Mouse (Mus musculus): ENCODE measurements around the gene Sfswap. TPM values are rescaled to one million over a fixed set of nuclear protein-coding genes. Genes with fewer than 3 reads are reported as not detected.

Sfswap gene
- polyA plus RNA-seq, 1 experiment from 2014 or later = 74.8 TPM

DNA sequence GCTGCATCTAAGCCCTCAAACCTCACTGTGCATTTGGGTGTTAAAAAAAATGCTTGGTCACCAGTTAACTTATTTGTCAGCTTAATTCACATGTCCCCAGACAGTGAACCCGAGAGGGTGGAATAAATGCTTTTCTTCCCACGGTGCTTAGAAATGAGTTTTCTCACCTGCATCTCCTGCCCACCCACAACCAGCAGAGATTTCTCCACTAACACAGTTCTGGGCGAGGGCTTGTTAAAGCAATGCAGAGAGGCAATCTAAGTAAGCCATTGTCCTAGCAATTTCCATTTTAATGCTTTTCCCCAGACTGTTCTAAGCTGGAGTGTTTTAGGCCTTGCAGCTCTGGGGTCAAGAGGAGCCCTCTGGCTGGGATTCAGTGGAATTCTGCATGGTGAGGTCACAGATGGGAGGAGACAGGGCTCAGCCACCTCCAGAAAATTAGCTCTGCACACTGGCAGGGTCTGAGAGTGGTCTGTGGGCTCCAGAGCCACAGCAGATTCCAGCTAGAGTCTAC, 25.4 kb upstream of the Sfswap start:
- Histone ChIP-seq H3K36me3 (no peaks in the 10 kb centered on the region), H3K27ac (0 out of 2 replicates have a peak overlapping the region, but pooled peaks have one; percentile 23), H3K9me3 (no peaks in the 10 kb centered on the region), H3K27me3 (peaks cover 8% of the 10 kb centered on the region; the same call in 1 of the 2 replicates), H3K9ac (replicated peaks) (no peak overlapping the region), H3K4me3 (replicated peaks) (no peak overlapping the region), H3K4me1 (replicated peaks) (0 out of 2 replicates have a peak, but pooled peaks cover 7% of the 10 kb centered on the region), H3K4me2 (no peak overlapping the region)
- 65% methylated on average over 3 of the region's 3 CpGs for WGBS
- ATAC-seq (ENCODE audit: insufficient number of reproducible peaks, insufficient read depth, low FRiP score, low TSS enrichment, low read depth) = no peak

GRCm38 (mm10) chr5:129489879-129490278, 11.1 kb upstream of the Sfswap start:
- Histone ChIP-seq H3K27ac (peak overlapping the region; percentile 66; the same call in 1 of the 2 replicates), H3K27me3 (no peaks in the 10 kb centered on the region)

GRCm38 (mm10) chr5:129501671-129502070, 650 bp downstream of the Sfswap start:
- peak overlapping the region; percentile 90; the same call in 1 of the 2 replicates for H3K27ac ChIP-seq
- ATAC-seq (ENCODE audit: insufficient number of reproducible peaks, insufficient read depth, low FRiP score, low TSS enrichment, low read depth) = no peak

More at GRCm38 (mm10) chr5:129489879-129490278, 11.1 kb upstream of the Sfswap start:
- H3K9ac ChIP-seq (replicated peaks) = no peak overlapping the region; the same call in 1 of the 2 replicates
- H3K4me2 ChIP-seq = peak overlapping the region; percentile 37
- H3K36me3 ChIP-seq = no peaks in the 10 kb centered on the region
- WGBS = 5% methylated on average over 10 of the region's 10 CpGs
- no peaks in the 10 kb centered on the region for H3K9me3 ChIP-seq
- peak; percentile 90 for ATAC-seq (ENCODE audit: insufficient number of reproducible peaks, insufficient read depth, low FRiP score, low TSS enrichment, low read depth)
- H3K4me3 ChIP-seq (replicated peaks) = no peak overlapping the region; the same call in 1 of the 2 replicates
- peaks cover 16% of the 10 kb centered on the region for H3K4me1 ChIP-seq (replicated peaks)

DNA sequence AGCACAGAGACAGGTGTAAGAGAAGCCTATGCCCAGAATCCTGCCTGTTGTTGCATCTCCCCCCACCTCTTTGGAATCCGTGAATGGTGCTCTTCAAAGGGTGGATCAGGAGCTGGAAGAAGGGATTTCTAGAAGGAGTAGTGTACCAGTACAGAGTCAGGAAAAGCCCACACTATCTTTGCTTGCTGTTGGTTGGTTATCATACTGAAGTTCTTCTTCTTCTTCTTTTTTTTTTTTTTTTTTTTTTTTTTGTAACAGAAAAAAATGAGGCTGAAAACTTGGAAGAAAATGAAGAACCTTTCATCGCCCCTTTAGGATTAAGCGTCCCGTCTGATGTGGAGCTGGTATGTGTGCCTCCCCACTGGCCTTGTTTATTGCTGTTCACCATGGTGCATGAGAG, 5.9 kb downstream of the Sfswap start:
- Histone ChIP-seq H3K36me3 (peaks cover 78% of the 10 kb centered on the region), H3K9ac (replicated peaks) (no peak overlapping the region), H3K9me3 (no peaks in the 10 kb centered on the region), H3K4me1 (replicated peaks) (peaks cover 13% of the 10 kb centered on the region), H3K27me3 (no peaks in the 10 kb centered on the region), H3K27ac (no peak overlapping the region), H3K4me2 (no peak overlapping the region), H3K4me3 (replicated peaks) (no peak overlapping the region)
- ATAC-seq (ENCODE audit: insufficient number of reproducible peaks, insufficient read depth, low FRiP score, low TSS enrichment, low read depth) = no peak
- WGBS = 94% methylated on average over 4 of the region's 4 CpGs

More at GRCm38 (mm10) chr5:129501671-129502070, 650 bp downstream of the Sfswap start:
- under 1% methylated on average over 38 of the region's 44 CpGs for WGBS
- peaks cover 32% of the 10 kb centered on the region for H3K36me3 ChIP-seq
- H3K4me1 ChIP-seq (replicated peaks) = peaks cover 13% of the 10 kb centered on the region
- no peaks in the 10 kb centered on the region for H3K9me3 ChIP-seq
- H3K27me3 ChIP-seq = no peaks in the 10 kb centered on the region; the same call in 1 of the 2 replicates
- H3K4me3 ChIP-seq (replicated peaks) = peak overlapping the region; percentile 100
- H3K4me2 ChIP-seq = peak overlapping the region; percentile 94
- H3K9ac ChIP-seq (replicated peaks) = peak overlapping the region; percentile 95

DNA sequence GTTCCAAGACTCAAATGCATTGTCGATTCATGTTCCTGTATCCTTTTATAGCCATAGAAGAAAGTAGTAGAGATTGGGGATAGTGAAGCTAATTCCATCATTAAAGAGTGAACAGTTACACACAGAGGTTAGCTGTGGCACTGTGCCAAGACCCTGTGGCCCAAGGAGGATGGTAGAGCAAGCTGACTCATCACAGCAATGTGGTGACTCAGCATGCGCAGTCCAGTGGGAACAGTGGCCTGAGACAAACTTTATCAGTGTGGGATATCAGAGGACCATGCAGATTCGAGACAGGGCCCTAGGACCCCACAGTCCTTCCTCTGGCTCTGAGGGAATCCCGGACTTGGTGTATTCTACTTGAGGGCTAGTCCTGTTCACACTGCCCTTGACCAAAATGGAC, 17.2 kb downstream of the Sfswap start:
- Histone ChIP-seq H3K4me1 (replicated peaks) (no peaks in the 10 kb centered on the region), H3K27me3 (no peaks in the 10 kb centered on the region), H3K9me3 (no peaks in the 10 kb centered on the region), H3K9ac (replicated peaks) (no peak overlapping the region), H3K36me3 (peaks cover 96% of the 10 kb centered on the region), H3K27ac (no peak overlapping the region), H3K4me3 (replicated peaks) (no peak overlapping the region), H3K4me2 (no peak overlapping the region)
- WGBS = 95% methylated on average over 4 of the region's 4 CpGs
- ATAC-seq (ENCODE audit: insufficient number of reproducible peaks, insufficient read depth, low FRiP score, low TSS enrichment, low read depth) = no peak

- Histone ChIP-seq H3K36me3 (peaks cover 96% of the 10 kb centered on the region), H3K27ac (no peak overlapping the region), H3K4me3 (replicated peaks) (no peak overlapping the region), H3K9me3 (no peaks in the 10 kb centered on the region), H3K4me2 (no peak overlapping the region), H3K4me1 (replicated peaks) (no peaks in the 10 kb centered on the region), H3K27me3 (no peaks in the 10 kb centered on the region), H3K9ac (replicated peaks) (no peak overlapping the region)
- ATAC-seq (ENCODE audit: insufficient number of reproducible peaks, insufficient read depth, low FRiP score, low TSS enrichment, low read depth) = no peak
- WGBS = 87% methylated on average over 1 of the region's 1 CpGs
These were observed 17.8 kb downstream of the Sfswap start for GRCm38 (mm10) chr5:129518786-129519185.

GRCm38 (mm10) chr5:129519591-129519990, 18.6 kb downstream of the Sfswap start:
- H3K27me3 ChIP-seq = no peaks in the 10 kb centered on the region
- ATAC-seq (ENCODE audit: insufficient number of reproducible peaks, insufficient read depth, low FRiP score, low TSS enrichment, low read depth) = no peak
- no peak overlapping the region for H3K4me3 ChIP-seq (replicated peaks)
- H3K9me3 ChIP-seq = no peaks in the 10 kb centered on the region
- no peak overlapping the region for H3K4me2 ChIP-seq
- H3K9ac ChIP-seq (replicated peaks) = no peak overlapping the region
- no peak overlapping the region for H3K27ac ChIP-seq
- H3K4me1 ChIP-seq (replicated peaks) = no peaks in the 10 kb centered on the region
- H3K36me3 ChIP-seq = peaks cover 96% of the 10 kb centered on the region
- 94% methylated on average over 2 of the region's 2 CpGs for WGBS

DNA sequence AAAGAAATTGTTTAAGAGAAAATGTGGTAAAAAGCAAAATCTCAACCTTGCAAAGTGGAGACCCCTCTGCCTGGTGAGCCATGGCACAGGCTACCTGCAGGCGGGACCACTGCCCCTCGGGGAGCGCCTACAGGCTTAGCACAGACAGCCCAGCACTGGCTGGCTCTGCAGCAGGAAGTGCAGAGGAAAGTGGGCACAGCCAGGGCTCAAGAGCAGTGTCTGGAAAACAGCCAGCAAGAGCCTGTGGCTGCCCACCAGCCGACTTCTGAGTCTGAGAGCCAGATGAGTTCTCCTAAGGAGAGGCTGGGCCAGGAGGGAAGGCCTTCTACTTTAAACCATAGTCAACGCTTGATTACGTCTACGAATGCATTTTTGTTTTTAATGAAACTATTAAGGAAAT, 20.5 kb downstream of the Sfswap start:
- no peaks in the 10 kb centered on the region for H3K9me3 ChIP-seq
- H3K4me2 ChIP-seq = no peak overlapping the region
- no peaks in the 10 kb centered on the region for H3K4me1 ChIP-seq (replicated peaks)
- H3K9ac ChIP-seq (replicated peaks) = no peak overlapping the region
- 89% methylated on average over 7 of the region's 7 CpGs for WGBS
- no peak overlapping the region for H3K4me3 ChIP-seq (replicated peaks)
- peaks cover 94% of the 10 kb centered on the region for H3K36me3 ChIP-seq
- no peak overlapping the region for H3K27ac ChIP-seq
- no peaks in the 10 kb centered on the region for H3K27me3 ChIP-seq
- no peak for ATAC-seq (ENCODE audit: insufficient number of reproducible peaks, insufficient read depth, low FRiP score, low TSS enrichment, low read depth)

- no peaks in the 10 kb centered on the region for H3K9me3 ChIP-seq
- H3K4me3 ChIP-seq (replicated peaks) = no peak overlapping the region
- no peak overlapping the region for H3K27ac ChIP-seq
- no peaks in the 10 kb centered on the region for H3K4me1 ChIP-seq (replicated peaks)
- 70% methylated on average over 3 of the region's 3 CpGs for WGBS
- ATAC-seq (ENCODE audit: insufficient number of reproducible peaks, insufficient read depth, low FRiP score, low TSS enrichment, low read depth) = no peak
- H3K4me2 ChIP-seq = no peak overlapping the region
- no peaks in the 10 kb centered on the region for H3K27me3 ChIP-seq
- H3K9ac ChIP-seq (replicated peaks) = no peak overlapping the region
- H3K36me3 ChIP-seq = peaks cover 94% of the 10 kb centered on the region
These were observed 20.9 kb downstream of the Sfswap start for GRCm38 (mm10) chr5:129521913-129522312.

- H3K9ac ChIP-seq (replicated peaks) = no peak overlapping the region
- no peak overlapping the region for H3K4me2 ChIP-seq
- H3K4me1 ChIP-seq (replicated peaks) = no peaks in the 10 kb centered on the region
- no peak overlapping the region for H3K4me3 ChIP-seq (replicated peaks)
- no peak overlapping the region for H3K27ac ChIP-seq
- ATAC-seq (ENCODE audit: insufficient number of reproducible peaks, insufficient read depth, low FRiP score, low TSS enrichment, low read depth) = no peak
- H3K9me3 ChIP-seq = no peaks in the 10 kb centered on the region
- WGBS = 87% methylated on average over 3 of the region's 3 CpGs
- no peaks in the 10 kb centered on the region for H3K27me3 ChIP-seq
- peaks cover 94% of the 10 kb centered on the region for H3K36me3 ChIP-seq
These were observed 22.1 kb downstream of the Sfswap start for GRCm38 (mm10) chr5:129523166-129523565.

- H3K27me3 ChIP-seq = no peaks in the 10 kb centered on the region
- 98% methylated on average over 5 of the region's 5 CpGs for WGBS
- H3K4me2 ChIP-seq = no peak overlapping the region
- no peak overlapping the region for H3K27ac ChIP-seq
- no peak overlapping the region for H3K9ac ChIP-seq (replicated peaks)
- no peaks in the 10 kb centered on the region for H3K9me3 ChIP-seq
- peaks cover 94% of the 10 kb centered on the region for H3K36me3 ChIP-seq
- H3K4me3 ChIP-seq (replicated peaks) = no peak overlapping the region
- ATAC-seq (ENCODE audit: insufficient number of reproducible peaks, insufficient read depth, low FRiP score, low TSS enrichment, low read depth) = no peak
- H3K4me1 ChIP-seq (replicated peaks) = no peaks in the 10 kb centered on the region
These were observed 23.7 kb downstream of the Sfswap start for GRCm38 (mm10) chr5:129524751-129525150.

DNA sequence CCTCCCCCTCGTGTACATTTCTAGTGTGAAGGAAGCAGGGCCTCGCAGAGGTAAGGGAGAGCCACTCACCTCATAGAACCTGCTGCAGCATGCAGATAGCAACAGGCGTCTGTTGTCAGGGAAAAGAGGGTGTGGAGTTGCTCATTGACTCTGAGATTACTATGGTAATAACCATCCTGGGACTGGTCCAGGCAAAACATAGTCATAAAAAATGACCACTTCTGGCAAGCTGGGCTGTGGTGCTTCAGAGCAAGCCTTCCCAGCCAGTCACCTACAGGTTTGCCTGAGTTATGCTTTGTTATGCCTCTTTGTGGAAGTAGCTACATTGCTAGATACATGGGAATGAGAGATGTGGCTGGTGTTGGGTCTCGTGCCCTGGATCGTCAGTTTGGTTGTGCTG, 26.1 kb downstream of the Sfswap start:
- Histone ChIP-seq H3K4me2 (no peak overlapping the region), H3K36me3 (peaks cover 95% of the 10 kb centered on the region), H3K27me3 (no peaks in the 10 kb centered on the region), H3K4me1 (replicated peaks) (no peaks in the 10 kb centered on the region), H3K27ac (no peak overlapping the region), H3K9me3 (no peaks in the 10 kb centered on the region), H3K4me3 (replicated peaks) (no peak overlapping the region), H3K9ac (replicated peaks) (no peak overlapping the region)
- 89% methylated on average over 5 of the region's 5 CpGs for WGBS
- no peak for ATAC-seq (ENCODE audit: insufficient number of reproducible peaks, insufficient read depth, low FRiP score, low TSS enrichment, low read depth)
